Comparison of ENCODE assay signal across 10 mouse cellular contexts in genomic region chr7:73655787-73656423, GRCm38 (mm10).
DNase-seq lines count a peak whose midpoint lies in the region; ATAC-seq and TF ChIP-seq lines count a peak whose summit lies in the region.
"Had no signal": no experiment of that assay in that cellular context is flagged by ENCODE, and none has a peak within 500 bp of the region (broad histone marks: within the 10 kb centered on the region; RNA-seq: fewer than 3 reads in every experiment).

No protein-coding gene starts in this region.

- no peak overlapping the region for H3K9ac ChIP-seq in intestine, postnatal 0 days (ENCODE audit: low read depth, low read length)
- no peak overlapping the region for H3K9ac ChIP-seq in intestine, embryonic 15.5 days
- H3K9ac ChIP-seq in midbrain, embryonic 15.5 days = no peak overlapping the region
- H3K9ac ChIP-seq: embryonic facial prominence, embryonic 12.5 days; lung, embryonic 15.5 days had no signal

- H3K27ac ChIP-seq in intestine, postnatal 0 days (ENCODE audit: low read depth, low read length) = no peak overlapping the region
- no peak overlapping the region for H3K27ac ChIP-seq in intestine, embryonic 15.5 days
- H3K27ac ChIP-seq in midbrain, embryonic 15.5 days = no peak overlapping the region
- H3K27ac ChIP-seq: embryonic facial prominence, embryonic 12.5 days; lung, embryonic 15.5 days had no signal

- peak; percentile 40 for DNase-seq in T-cell, adult 2 months (ENCODE audit: low spot score)
- DNase-seq in embryo, embryonic 10 days (ENCODE audit: low spot score) = peak; percentile 81
- peak; percentile 87 for DNase-seq in heart, postnatal 4 days
- peak; percentile 58 to 65 for DNase-seq in left cerebral cortex, postnatal 25 days (ENCODE audit: low spot score in 2 of 2)
- DNase-seq in thymus, postnatal 14 days = peak; percentile 63

- no peaks in the 10 kb centered on the region for H3K27me3 ChIP-seq in intestine, postnatal 0 days (replicated peaks; ENCODE audit: control insufficient read depth, insufficient read depth, low read length)
- H3K27me3 ChIP-seq in intestine, embryonic 15.5 days (replicated peaks) = no peaks in the 10 kb centered on the region
- no peaks in the 10 kb centered on the region; the same call in 1 of the 2 replicates for H3K27me3 ChIP-seq in midbrain, embryonic 15.5 days (replicated peaks)
- H3K27me3 ChIP-seq: embryonic facial prominence, embryonic 12.5 days; lung, embryonic 15.5 days had no signal

- ATAC-seq in intestine, postnatal 0 days = no peak
- ATAC-seq in intestine, embryonic 15.5 days = no peak
- ATAC-seq in midbrain, embryonic 15.5 days (replicated peaks) = peak; percentile 75; the same call in 1 of the 2 replicates

- intact Hi-C loops in left cerebral cortex, postnatal 25 days (cut with DNase I) = loop anchor here (2.0 to 10.0 kb wide), 5 partner anchors 93 to 449 kb away; no protein-coding TSS in a partner anchor

- TF ChIP-seq CTCF in intestine, postnatal 0 days (IDR thresholded peaks at IDR 0.05; ENCODE audit: low read depth) = peak; percentile 87

- WGBS in intestine, postnatal 0 days = 22% methylated on average over 5 of the region's 5 CpGs
- 24% methylated on average over 5 of the region's 5 CpGs for WGBS in intestine, embryonic 15.5 days
- WGBS in midbrain, embryonic 15.5 days = 31% methylated on average over 5 of the region's 5 CpGs

- H3K4me2 ChIP-seq in intestine, postnatal 0 days (replicated peaks; ENCODE audit: low read depth) = no peak overlapping the region
- H3K4me2 ChIP-seq in intestine, embryonic 15.5 days (replicated peaks) = no peak overlapping the region
- H3K4me2 ChIP-seq in midbrain, embryonic 15.5 days = no peak overlapping the region
- H3K4me2 ChIP-seq: embryonic facial prominence, embryonic 12.5 days; lung, embryonic 15.5 days had no signal

- no peaks in the 10 kb centered on the region for H3K9me3 ChIP-seq in intestine, postnatal 0 days (ENCODE audit: control insufficient read depth)
- H3K9me3 ChIP-seq in intestine, embryonic 15.5 days = no peaks in the 10 kb centered on the region
- no peaks in the 10 kb centered on the region for H3K9me3 ChIP-seq in midbrain, embryonic 15.5 days
- H3K9me3 ChIP-seq: embryonic facial prominence, embryonic 12.5 days; lung, embryonic 15.5 days had no signal

- H3K4me3 ChIP-seq in intestine, postnatal 0 days (ENCODE audit: low read depth, low read length) = no peak overlapping the region
- no peak overlapping the region for H3K4me3 ChIP-seq in intestine, embryonic 15.5 days (replicated peaks)
- H3K4me3 ChIP-seq in midbrain, embryonic 15.5 days = no peak overlapping the region
- H3K4me3 ChIP-seq: embryonic facial prominence, embryonic 12.5 days; lung, embryonic 15.5 days had no signal

- no peaks in the 10 kb centered on the region for H3K36me3 ChIP-seq in intestine, postnatal 0 days (ENCODE audit: control insufficient read depth, insufficient read depth)
- H3K36me3 ChIP-seq in intestine, embryonic 15.5 days = no peaks in the 10 kb centered on the region
- no peaks in the 10 kb centered on the region for H3K36me3 ChIP-seq in midbrain, embryonic 15.5 days (replicated peaks)
- H3K36me3 ChIP-seq: embryonic facial prominence, embryonic 12.5 days; lung, embryonic 15.5 days had no signal

- H3K4me1 ChIP-seq in intestine, postnatal 0 days (replicated peaks; ENCODE audit: control insufficient read depth, insufficient read depth, low read length) = no peaks in the 10 kb centered on the region
- H3K4me1 ChIP-seq in intestine, embryonic 15.5 days (replicated peaks) = peaks cover 6% of the 10 kb centered on the region; the same call in 1 of the 2 replicates
- H3K4me1 ChIP-seq in midbrain, embryonic 15.5 days = peaks cover 11% of the 10 kb centered on the region
- H3K4me1 ChIP-seq: lung, embryonic 15.5 days had no signal
